Mouse (Mus musculus): ENCODE measurements around the gene Tfap2d. TPM values are rescaled to one million over a fixed set of nuclear protein-coding genes. Genes with fewer than 3 reads are reported as not detected.

Gene Tfap2d
- polyA plus RNA-seq, 1 experiment from 2014 or later: 9.6 TPM

DNA sequence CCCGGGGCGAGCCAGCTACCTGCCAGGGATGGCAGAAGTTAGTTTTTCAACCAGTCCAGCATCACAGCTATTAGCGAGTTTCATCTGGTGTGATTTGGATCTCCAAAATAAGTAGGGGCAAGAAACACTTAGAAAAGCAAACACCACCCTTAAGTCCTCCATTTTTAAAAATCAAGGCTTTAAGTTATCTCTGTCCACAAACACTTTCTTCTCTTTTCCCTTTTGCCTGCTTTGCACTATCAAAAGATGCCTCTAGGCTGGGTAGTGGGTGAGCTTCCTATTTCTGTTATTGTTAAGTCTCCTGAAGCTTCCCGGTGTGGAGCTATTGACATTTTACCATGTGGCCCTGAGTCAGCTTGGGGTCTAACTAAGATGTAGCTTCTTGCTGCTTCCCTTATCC is 110.3 kb downstream of the Tfap2d start:
- ATAC-seq: no peak
- H3K9me3 ChIP-seq (replicated peaks; ENCODE audit: control insufficient read depth, low read length): no peaks in the 10 kb centered on the region
- under 1% methylated on average over 4 of the region's 4 CpGs for WGBS
- peaks cover 80% of the 10 kb centered on the region for H3K27me3 ChIP-seq (replicated peaks; ENCODE audit: control insufficient read depth, insufficient read depth, low read length)
- H3K4me1 ChIP-seq (ENCODE audit: control insufficient read depth, insufficient read depth, low read length): no peaks in the 10 kb centered on the region
- H3K4me2 ChIP-seq (ENCODE audit: low read length): no peak overlapping the region
- no peaks in the 10 kb centered on the region for H3K36me3 ChIP-seq (ENCODE audit: control insufficient read depth, insufficient read depth, low read length)
- no peak overlapping the region for H3K27ac ChIP-seq (ENCODE audit: low read depth, low read length)
- H3K9ac ChIP-seq (ENCODE audit: low read length): no peak overlapping the region
- DNase-seq (ENCODE audit: low spot score): peak; percentile 1
- no peak overlapping the region for H3K4me3 ChIP-seq (ENCODE audit: low read depth, low read length)

DNA sequence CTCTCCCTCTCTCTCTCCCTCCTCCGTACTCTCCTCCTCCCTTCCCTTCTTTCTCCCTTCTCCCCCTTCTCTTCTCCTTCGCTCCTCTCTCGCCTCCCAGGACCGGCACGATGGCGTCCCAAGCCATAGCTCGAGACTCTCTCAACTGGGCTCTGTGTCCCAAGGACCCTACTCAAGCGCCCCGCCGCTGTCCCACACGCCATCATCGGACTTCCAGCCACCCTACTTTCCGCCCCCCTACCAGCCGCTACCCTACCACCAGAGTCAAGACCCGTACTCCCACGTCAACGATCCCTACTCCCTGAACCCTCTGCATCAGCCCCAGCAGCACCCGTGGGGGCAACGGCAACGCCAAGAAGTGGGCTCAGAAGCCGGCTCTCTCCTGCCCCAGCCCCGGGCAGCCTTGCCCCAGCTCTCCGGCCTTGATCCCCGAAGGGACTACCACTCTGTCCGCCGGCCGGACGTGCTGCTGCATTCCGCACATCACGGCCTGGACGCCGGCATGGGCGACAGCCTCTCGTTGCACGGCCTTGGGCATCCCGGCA is 111.1 kb downstream of the Tfap2d start:
- Histone ChIP-seq H3K27ac (ENCODE audit: low read depth, low read length) (no peak overlapping the region), H3K4me2 (ENCODE audit: low read length) (no peak overlapping the region), H3K4me3 (ENCODE audit: low read depth, low read length) (no peak overlapping the region), H3K9me3 (replicated peaks; ENCODE audit: control insufficient read depth, low read length) (no peaks in the 10 kb centered on the region), H3K9ac (ENCODE audit: low read length) (no peak overlapping the region), H3K4me1 (ENCODE audit: control insufficient read depth, insufficient read depth, low read length) (no peaks in the 10 kb centered on the region), H3K27me3 (replicated peaks; ENCODE audit: control insufficient read depth, insufficient read depth, low read length) (peaks cover 81% of the 10 kb centered on the region), H3K36me3 (ENCODE audit: control insufficient read depth, insufficient read depth, low read length) (no peaks in the 10 kb centered on the region)
- DNase-seq (ENCODE audit: low spot score) (no peak), ATAC-seq (no peak)
- WGBS: under 1% methylated on average over 36 of the region's 36 CpGs

Other genes starting within 250 kb of the Tfap2d start
- 0.60 and 1.5 TPM in 2 replicates for gene Tfap2b, start 105.9 kb downstream of the Tfap2d start, polyA plus RNA-seq (2014; fragmentation: Nextera tagmentation; extraction: Ambion mirVana)

Measured in forebrain, embryonic 14.5 days (tissue).